Mouse (Mus musculus) lung, embryonic 16.5 days (tissue): ENCODE measurements around the gene Cacng4. TPM values are rescaled to one million over a fixed set of nuclear protein-coding genes. Genes with fewer than 3 reads are reported as not detected.

Experiments used
- ATAC-seq: fragments of 200-750 bp; cut with Nextera tagmentation; 2 replicates; pipeline ENCODE4 v1.8.0; 2017; ENCODE audit warnings: low read depth, mild to moderate bottlenecking, moderate library complexity
- H3K27ac ChIP-seq: fragments of 300-500 bp; sonication (generic); 2 replicates; pipeline ENCODE4 v1.5.1; 2014; ENCODE audit warnings: mild to moderate bottlenecking, control low read depth, low read length
- H3K27me3 ChIP-seq: fragments of 300-500 bp; sonication (generic); 2 replicates; pipeline ENCODE4 v1.6.1; 2014; ENCODE audit warnings: low read depth, low read length, mixed read lengths; ENCODE audit not compliant: control insufficient read depth, insufficient read depth
- H3K36me3 ChIP-seq: fragments of 300-500 bp; sonication (generic); 2 replicates; pipeline ENCODE4 v1.6.1; 2014; ENCODE audit warnings: low read length; ENCODE audit not compliant: control insufficient read depth, insufficient read depth
- H3K4me1 ChIP-seq: fragments of 300-500 bp; sonication (generic); replicated peaks from 2 replicates; pipeline ENCODE4 v1.6.1; 2014; ENCODE audit warnings: low read length, mixed read lengths; ENCODE audit not compliant: control insufficient read depth, insufficient read depth
- H3K4me2 ChIP-seq: fragments of 300-500 bp; sonication (generic); 2 replicates; pipeline ENCODE4 v1.6.1; 2014; ENCODE audit warnings: low read depth, low read length, control low read depth
- H3K4me3 ChIP-seq: fragments of 300-500 bp; sonication (generic); 2 replicates; pipeline ENCODE4 v1.5.1; 2014; ENCODE audit warnings: mild to moderate bottlenecking, low read length, control low read depth
- H3K9ac ChIP-seq: fragments of 300-500 bp; sonication (generic); 2 replicates; pipeline ENCODE4 v1.6.1; 2014; ENCODE audit warnings: low read length, control low read depth
- H3K9me3 ChIP-seq: fragments of 300-500 bp; sonication (generic); 2 replicates; pipeline ENCODE4 v1.6.1; 2016; ENCODE audit warnings: low read length; ENCODE audit not compliant: control insufficient read depth
- WGBS: fragments of 180-500 bp; shearing (Covaris S2); extraction: QIAGEN DNeasy Blood & Tissue Kit; methylation state at CpG from one replicate; pipeline ENCODE4 v1.1.7; 2014; 5-methylcytosine and 5-hydroxymethylcytosine counted together
- polyA plus RNA-seq: library from polyadenylated mRNA; unstranded; fragments of >200 nt; fragmentation: Nextera tagmentation; extraction: Ambion mirVana; gene quantifications from 2 replicates; pipeline ENCODE4 v1.2.1, GENCODE M21; 2015

Gene Cacng4
- polyA plus RNA-seq, 1 experiment from 2014 or later = 1.1 TPM

DNA sequence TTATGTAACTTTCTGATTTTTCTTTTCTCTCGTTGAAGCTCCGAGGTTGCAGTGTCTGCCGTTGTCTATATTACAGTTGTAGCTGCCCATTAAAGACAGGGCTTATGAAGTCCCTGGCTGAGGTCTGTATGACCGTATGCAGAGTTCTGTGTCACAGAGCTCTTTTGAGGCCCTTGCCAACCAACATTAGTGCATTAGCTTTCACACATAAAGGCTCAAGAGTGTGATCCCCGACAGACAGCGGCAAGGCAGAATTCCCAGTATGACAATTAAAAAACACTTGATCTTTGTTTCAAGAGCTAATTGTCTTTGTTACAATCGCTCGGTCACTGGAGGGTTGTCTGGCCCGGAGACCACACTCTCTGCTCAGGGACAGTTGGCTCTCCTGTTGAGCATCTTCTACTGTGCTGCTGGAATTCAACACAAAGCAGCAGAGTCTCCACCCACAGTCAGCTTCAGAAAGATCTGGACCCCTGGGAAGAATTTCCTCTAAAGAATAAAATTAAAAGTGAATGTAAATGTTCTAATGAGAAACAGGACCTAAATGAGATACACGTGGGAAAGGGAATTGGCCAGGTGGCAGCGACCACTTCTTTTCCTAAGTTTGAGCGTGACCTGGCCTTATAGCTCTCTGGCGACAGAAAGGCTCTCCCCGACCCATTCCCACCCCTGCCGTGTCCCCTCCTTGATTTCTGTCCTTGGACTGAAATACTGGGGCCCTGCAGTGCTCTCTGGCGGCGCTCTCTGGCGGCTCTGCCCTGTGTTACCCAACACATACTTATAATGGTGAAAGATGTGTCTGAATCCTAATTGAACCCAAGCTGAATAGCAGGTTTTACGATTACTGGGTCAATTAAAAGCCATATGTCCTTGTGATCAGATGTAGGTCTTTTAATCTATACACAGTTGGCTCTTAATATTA, 110.6 kb downstream of the Cacng4 start:
- Histone ChIP-seq H3K36me3 (peaks cover 16% of the 10 kb centered on the region), H3K27ac (no peak overlapping the region), H3K9me3 (no peaks in the 10 kb centered on the region), H3K4me2 (no peak overlapping the region), H3K4me1 (no peaks in the 10 kb centered on the region), H3K27me3 (no peaks in the 10 kb centered on the region), H3K9ac (no peak overlapping the region), H3K4me3 (no peak overlapping the region)
- ATAC-seq = no peak
- 82% methylated on average over 19 of the region's 19 CpGs for WGBS

DNA sequence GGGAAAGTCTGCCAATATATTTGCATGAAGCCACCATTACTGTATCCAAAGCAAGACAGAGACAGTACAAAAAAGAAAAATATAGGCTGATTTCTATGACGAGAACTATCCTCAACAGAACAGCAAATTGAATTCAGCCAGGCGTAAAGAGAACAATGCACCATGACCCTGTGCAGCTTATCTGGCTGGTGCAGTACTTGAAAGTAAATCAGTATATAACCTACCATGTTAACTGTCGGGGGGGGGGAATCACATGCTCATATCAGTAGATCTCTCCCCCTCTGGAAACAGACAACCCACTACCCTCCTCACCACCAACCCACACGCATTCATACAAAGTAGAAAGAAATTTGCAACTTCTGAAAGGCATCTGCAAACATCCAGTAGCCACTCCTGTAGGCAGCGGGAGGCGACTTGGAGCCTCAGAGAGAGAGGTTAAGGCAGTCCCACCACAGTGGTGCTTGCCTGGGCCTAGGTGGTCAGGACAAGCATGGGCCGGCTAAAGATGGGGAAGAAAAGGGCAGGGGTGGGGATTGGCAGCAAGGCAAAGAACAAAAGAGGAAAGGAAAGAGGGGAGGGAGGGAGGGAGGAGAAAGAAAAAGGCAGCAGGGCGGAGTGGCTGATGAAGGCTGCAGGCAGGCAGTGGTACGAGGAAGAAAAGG, 111.5 kb downstream of the Cacng4 start:
- H3K9me3 ChIP-seq = no peaks in the 10 kb centered on the region
- no peaks in the 10 kb centered on the region for H3K27me3 ChIP-seq

More for the DNA sequence above, 111.5 kb downstream of the Cacng4 start:
- Histone ChIP-seq H3K4me1 (no peaks in the 10 kb centered on the region), H3K27ac (no peak overlapping the region), H3K4me3 (no peak overlapping the region), H3K36me3 (peaks cover 10% of the 10 kb centered on the region), H3K4me2 (no peak overlapping the region), H3K9ac (no peak overlapping the region)
- ATAC-seq = no peak
- WGBS = 80% methylated on average over 9 of the region's 9 CpGs

Other genes with a start within 250 kb of the Cacng4 start
- gene Helz, start 246.6 kb downstream of the Cacng4 start, polyA plus RNA-seq = 21.3 and 21.4 TPM in 2 replicates
- gene Cacng1, start 78.0 kb downstream of the Cacng4 start, polyA plus RNA-seq = 1.0 and 2.5 TPM in 2 replicates
- 0.14 and 0.21 TPM in 2 replicates for gene Cacng5, start 120.5 kb upstream of the Cacng4 start, polyA plus RNA-seq